Mouse (Mus musculus) retina, embryonic 14.5 days (tissue): ENCODE measurements around the gene Polr3e.

ENCODE experiments used
- DNase-seq: peaks from one replicate; pipeline ENCODE4 v3.0.0-alpha.2; 2015; ENCODE audit warnings: low spot score

Gene Polr3e

DNA sequence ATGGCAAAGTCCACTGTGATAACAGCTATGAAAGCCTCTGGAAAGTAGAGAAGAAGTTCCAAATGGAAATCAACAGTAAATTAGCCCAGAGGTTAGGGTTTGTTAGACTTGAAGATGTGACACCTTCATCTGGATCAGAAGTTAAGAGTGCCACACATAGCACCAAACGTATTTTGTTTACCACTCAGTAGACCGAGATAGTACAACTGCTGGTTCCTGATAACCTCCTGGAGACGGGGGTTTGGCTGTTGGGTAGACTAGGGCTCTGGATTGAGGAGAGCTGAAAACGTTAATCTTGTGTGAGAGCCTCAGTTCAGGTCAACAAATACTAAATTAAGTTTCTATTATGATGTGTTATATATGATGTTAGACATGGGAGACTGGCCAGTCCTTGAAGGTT lies 62.5 kb downstream of the Polr3e start:
- DNase-seq = no peak

DNA sequence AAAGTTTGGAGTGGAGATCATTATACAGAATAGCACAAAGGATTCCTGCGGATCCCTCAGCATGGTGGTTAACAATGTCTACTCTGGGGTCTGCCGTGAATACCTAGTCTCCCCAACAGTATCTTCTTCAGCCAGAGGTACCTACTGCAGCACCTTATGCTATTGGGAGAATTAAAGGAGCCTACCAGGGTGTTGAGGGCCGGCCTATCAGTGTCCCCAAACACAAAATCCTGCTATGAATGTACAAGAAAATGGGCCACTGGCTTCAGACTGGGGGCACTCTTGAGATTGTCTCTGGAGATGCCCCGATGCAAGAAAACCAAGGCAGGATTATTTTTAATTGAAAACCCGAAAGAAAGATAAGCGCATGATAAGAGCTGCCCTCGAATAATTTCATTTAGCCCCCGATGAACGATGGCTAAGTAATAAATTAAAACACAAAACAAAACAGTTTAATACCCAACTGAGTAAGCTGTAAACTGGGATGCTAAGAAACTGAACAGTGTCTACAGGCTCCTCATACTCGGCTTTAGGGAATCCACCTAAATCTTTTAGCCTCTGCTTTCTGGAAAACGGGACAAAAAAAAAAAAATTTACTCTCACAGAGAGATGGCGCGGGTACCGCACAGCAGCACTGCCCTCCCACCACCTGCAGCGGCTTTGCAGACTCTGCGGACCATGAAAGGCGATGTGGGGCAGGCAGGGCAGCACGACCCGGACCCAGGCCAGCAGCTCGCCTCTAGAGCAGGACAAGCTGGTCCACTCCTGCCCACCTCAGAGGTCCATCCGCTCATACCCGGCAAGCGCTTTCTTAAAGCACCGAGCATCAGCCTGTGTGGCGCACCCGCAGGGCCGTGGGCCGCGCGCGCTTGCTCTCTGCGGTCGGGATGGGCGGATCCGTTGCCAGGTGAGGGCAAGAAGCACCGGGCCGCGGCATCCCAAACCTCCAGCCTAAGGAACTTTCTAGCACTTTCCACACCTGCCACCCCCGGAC lies 63.7 kb downstream of the Polr3e start:
- DNase-seq = peak; percentile 57

DNA sequence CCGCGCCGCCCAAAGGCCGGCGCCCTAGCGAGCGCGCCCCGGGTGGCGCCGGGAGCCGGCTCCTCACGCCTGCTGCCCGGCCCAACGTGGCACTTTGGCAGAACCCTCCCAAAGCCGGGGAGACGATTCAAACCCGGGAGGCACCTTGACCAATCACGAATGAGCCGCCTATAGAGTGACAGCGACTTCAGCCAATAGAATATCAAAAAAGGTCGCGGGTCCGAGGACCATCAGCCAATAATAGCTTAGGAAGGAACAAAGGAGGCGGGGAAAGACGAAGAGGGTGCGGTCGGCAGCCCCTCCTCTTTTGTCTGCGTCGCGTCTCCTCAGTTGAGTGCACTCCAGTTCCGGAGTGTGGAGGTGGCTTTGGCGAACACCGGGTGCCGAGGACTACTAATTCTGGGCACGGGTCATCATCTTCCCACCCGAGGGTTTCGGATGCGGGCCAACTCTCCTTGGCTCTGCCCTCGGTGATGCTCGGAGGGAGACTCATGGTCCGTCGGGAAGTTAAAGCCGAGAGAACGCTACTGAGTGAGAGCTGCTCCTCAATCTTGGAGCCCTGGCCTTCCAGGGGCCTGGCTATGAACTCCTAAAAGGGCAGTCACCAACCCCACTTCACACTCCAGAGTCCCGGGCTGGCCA lies 64.8 kb downstream of the Polr3e start, which contains the start of the genes Cdr2 and Mfsd13b:
TSS of gene Cdr2 (minus strand) at position 113 of the 642 bp plus-strand sequence.
TSS of gene Mfsd13b (plus strand) at position 310 of the 642 bp plus-strand sequence.
- DNase-seq = peak; percentile 100

DNA sequence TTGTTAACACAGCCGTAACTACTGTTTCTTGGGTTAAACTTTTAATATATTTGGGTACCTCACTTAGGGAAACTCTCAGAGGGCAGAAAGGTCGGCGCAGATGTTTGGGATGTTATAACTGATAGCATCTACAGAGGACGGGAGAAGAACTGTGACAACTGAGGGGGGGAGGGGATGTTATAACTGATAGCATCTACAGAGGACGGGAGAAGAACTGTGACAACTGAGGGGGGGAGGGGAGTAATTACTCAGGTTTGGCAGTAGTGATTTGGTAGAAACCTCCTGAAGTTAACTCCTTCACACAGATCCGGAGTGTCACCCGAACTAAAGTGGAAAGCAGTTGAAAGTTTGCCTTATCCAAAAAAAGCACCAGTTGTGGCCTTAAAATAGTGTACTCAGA lies 65.4 kb downstream of the Polr3e start:
- DNase-seq = peak; percentile 64

DNA sequence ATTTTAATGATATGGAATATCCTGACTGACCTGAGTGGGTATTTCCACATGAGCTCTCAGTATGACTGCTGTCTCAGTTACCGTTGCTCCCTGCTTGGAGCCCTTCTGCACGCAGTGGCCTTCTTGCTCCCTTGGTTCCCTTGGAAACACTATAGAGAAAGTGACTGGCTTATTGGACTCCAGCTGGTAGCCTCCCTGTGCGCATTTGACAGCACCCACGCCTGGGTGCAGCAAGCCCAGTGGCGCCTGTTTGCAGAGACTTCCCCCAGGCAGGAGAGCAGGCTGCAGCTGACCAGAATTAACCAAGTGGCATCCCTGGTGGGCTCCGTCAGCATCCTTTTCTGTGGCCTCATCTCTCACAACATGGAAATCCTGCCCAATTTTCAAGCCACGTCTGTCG lies 73.6 kb downstream of the Polr3e start:
- DNase-seq = no peak
